Mouse (Mus musculus) kidney, embryonic 15.5 days (tissue): ENCODE measurements around the gene Dnaaf5. TPM values are rescaled to one million over a fixed set of nuclear protein-coding genes. Genes with fewer than 3 reads are reported as not detected.

Source experiments
- ATAC-seq: fragments of 200-750 bp; cut with Nextera tagmentation; replicated peaks from 2 replicates; pipeline ENCODE4 v1.8.0; 2017; ENCODE audit warnings: moderate TSS enrichment; ENCODE audit not compliant: low FRiP score
- H3K27ac ChIP-seq: fragments of 300-500 bp; sonication (generic); 2 replicates; pipeline ENCODE4 v1.5.1; 2015; ENCODE audit warnings: mild to moderate bottlenecking, inconsistent platforms
- H3K27me3 ChIP-seq: fragments of 300-500 bp; sonication (generic); 2 replicates; pipeline ENCODE4 v1.6.1; 2015; ENCODE audit warnings: inconsistent platforms
- H3K36me3 ChIP-seq: fragments of 300-500 bp; sonication (generic); 2 replicates; pipeline ENCODE4 v1.6.1; 2015; ENCODE audit warnings: inconsistent platforms
- H3K4me1 ChIP-seq: fragments of 300-500 bp; sonication (generic); 2 replicates; pipeline ENCODE4 v1.6.1; 2015; ENCODE audit warnings: inconsistent platforms
- H3K4me2 ChIP-seq: fragments of 300-500 bp; sonication (generic); 2 replicates; pipeline ENCODE4 v1.6.1; 2015; ENCODE audit warnings: moderate library complexity, mild to moderate bottlenecking, inconsistent platforms
- H3K4me3 ChIP-seq: fragments of 300-500 bp; sonication (generic); replicated peaks from 2 replicates; pipeline ENCODE4 v1.5.1; 2015; ENCODE audit warnings: mild to moderate bottlenecking, inconsistent platforms
- H3K9ac ChIP-seq: fragments of 300-500 bp; sonication (generic); 2 replicates; pipeline ENCODE4 v1.6.1; 2015; ENCODE audit warnings: mild to moderate bottlenecking, inconsistent platforms
- H3K9me3 ChIP-seq: fragments of 300-500 bp; sonication (generic); replicated peaks from 2 replicates; pipeline ENCODE4 v1.6.1; 2016; ENCODE audit warnings: inconsistent platforms
- WGBS: fragments of 180-500 bp; shearing (Covaris S2); methylation state at CpG from one replicate; pipeline ENCODE4 v1.1.7; 2015; ENCODE audit warnings: mixed read lengths; 5-methylcytosine and 5-hydroxymethylcytosine counted together
- polyA plus RNA-seq: library from polyadenylated mRNA; unstranded; fragments of >200 nt; fragmentation: Nextera tagmentation; extraction: Ambion mirVana; gene quantifications from 2 replicates; pipeline ENCODE4 v1.2.1, GENCODE M21; 2015

Gene Dnaaf5
- polyA plus RNA-seq, 1 experiment from 2014 or later: 10.4 TPM

- no peak overlapping the region for H3K9ac ChIP-seq
- H3K4me1 ChIP-seq: peaks cover 16% of the 10 kb centered on the region
- H3K4me3 ChIP-seq: no peak overlapping the region
- ATAC-seq: no peak
- no peak overlapping the region for H3K4me2 ChIP-seq
- H3K27ac ChIP-seq: 0 out of 2 replicates have a peak overlapping the region, but pooled peaks have one; percentile 29
- no peaks in the 10 kb centered on the region for H3K9me3 ChIP-seq
- no peaks in the 10 kb centered on the region; the same call in 1 of the 2 replicates for H3K36me3 ChIP-seq
- no peaks in the 10 kb centered on the region for H3K27me3 ChIP-seq
- whole genome bisulfite sequencing: 90% methylated on average over 4 of the region's 4 CpGs
Measured at GRCm38 (mm10) chr5:139145726-139146125, 4.3 kb upstream of the Dnaaf5 start.

GRCm38 (mm10) chr5:139146476-139147075 is 3.4 kb upstream of the Dnaaf5 start:
- 88% methylated on average over 11 of the region's 11 CpGs for WGBS
- ATAC-seq: no peak
- H3K9ac ChIP-seq: no peak overlapping the region

GRCm38 (mm10) chr5:139147178-139148078 is 2.6 kb upstream of the Dnaaf5 start:
- peaks cover 21% of the 10 kb centered on the region for H3K4me1 ChIP-seq
- no peak overlapping the region for H3K9ac ChIP-seq
- no peak for ATAC-seq
- H3K4me2 ChIP-seq: no peak overlapping the region
- H3K36me3 ChIP-seq: peaks cover 6% of the 10 kb centered on the region
- H3K9me3 ChIP-seq: no peaks in the 10 kb centered on the region
- H3K27ac ChIP-seq: peak overlapping the region; percentile 33; the same call in 1 of the 2 replicates
- H3K4me3 ChIP-seq: no peak overlapping the region
- WGBS: 93% methylated on average over 14 of the region's 14 CpGs
- H3K27me3 ChIP-seq: no peaks in the 10 kb centered on the region

More at GRCm38 (mm10) chr5:139146476-139147075, 3.4 kb upstream of the Dnaaf5 start:
- no peaks in the 10 kb centered on the region for H3K9me3 ChIP-seq
- H3K27ac ChIP-seq: 0 out of 2 replicates have a peak overlapping the region, but pooled peaks have one; percentile 29
- H3K4me3 ChIP-seq: no peak overlapping the region
- H3K36me3 ChIP-seq: no peaks in the 10 kb centered on the region; the same call in 1 of the 2 replicates
- no peaks in the 10 kb centered on the region for H3K27me3 ChIP-seq
- H3K4me2 ChIP-seq: no peak overlapping the region
- peaks cover 17% of the 10 kb centered on the region for H3K4me1 ChIP-seq

- peaks cover 24% of the 10 kb centered on the region for H3K36me3 ChIP-seq
- H3K27ac ChIP-seq: peak overlapping the region; percentile 76
- ATAC-seq: peak; percentile 82
- peaks cover 21% of the 10 kb centered on the region for H3K4me1 ChIP-seq
- peak overlapping the region; percentile 82 for H3K4me2 ChIP-seq
- peak overlapping the region; percentile 32; the same call in 1 of the 2 replicates for H3K9ac ChIP-seq
- no peaks in the 10 kb centered on the region for H3K27me3 ChIP-seq
- WGBS: 20% methylated on average over 11 of the region's 11 CpGs
- peak overlapping the region; percentile 73 for H3K4me3 ChIP-seq
- H3K9me3 ChIP-seq: no peaks in the 10 kb centered on the region
Measured at GRCm38 (mm10) chr5:139149006-139149672, 884 bp upstream of the Dnaaf5 start.

GRCm38 (mm10) chr5:139150603-139151031 is 594 bp downstream of the Dnaaf5 start:
- peak overlapping the region; percentile 66 for H3K27ac ChIP-seq
- peaks cover 21% of the 10 kb centered on the region for H3K4me1 ChIP-seq
- H3K9me3 ChIP-seq: no peaks in the 10 kb centered on the region
- WGBS: under 1% methylated on average over 44 of the region's 45 CpGs
- peak overlapping the region; percentile 70 for H3K9ac ChIP-seq
- peak overlapping the region; percentile 73 for H3K4me3 ChIP-seq
- peaks cover 38% of the 10 kb centered on the region for H3K36me3 ChIP-seq
- ATAC-seq: peak; percentile 27
- H3K27me3 ChIP-seq: no peaks in the 10 kb centered on the region
- peak overlapping the region; percentile 82 for H3K4me2 ChIP-seq

- Histone ChIP-seq H3K4me3 (no peak overlapping the region), H3K4me1 (no peaks in the 10 kb centered on the region), H3K27ac (no peak overlapping the region), H3K9me3 (no peaks in the 10 kb centered on the region), H3K9ac (no peak overlapping the region), H3K36me3 (peaks cover 66% of the 10 kb centered on the region), H3K4me2 (no peak overlapping the region), H3K27me3 (no peaks in the 10 kb centered on the region)
- no peak for ATAC-seq
- 87% methylated on average over 8 of the region's 8 CpGs for WGBS
Measured at GRCm38 (mm10) chr5:139160899-139161298, 10.9 kb downstream of the Dnaaf5 start.

- H3K36me3 ChIP-seq: peaks cover 66% of the 10 kb centered on the region
- no peaks in the 10 kb centered on the region for H3K27me3 ChIP-seq
- H3K27ac ChIP-seq: no peak overlapping the region
- H3K4me2 ChIP-seq: no peak overlapping the region
- H3K9ac ChIP-seq: no peak overlapping the region
- no peak overlapping the region for H3K4me3 ChIP-seq
- no peaks in the 10 kb centered on the region for H3K9me3 ChIP-seq
- ATAC-seq: no peak
- no peaks in the 10 kb centered on the region for H3K4me1 ChIP-seq
- 77% methylated on average over 10 of the region's 10 CpGs for WGBS
Measured at GRCm38 (mm10) chr5:139161632-139162031, 11.6 kb downstream of the Dnaaf5 start.

- no peaks in the 10 kb centered on the region for H3K27me3 ChIP-seq
- 77% methylated on average over 6 of the region's 6 CpGs for WGBS
- no peak overlapping the region for H3K4me3 ChIP-seq
- H3K4me2 ChIP-seq: no peak overlapping the region
- no peaks in the 10 kb centered on the region for H3K4me1 ChIP-seq
- H3K9me3 ChIP-seq: no peaks in the 10 kb centered on the region
- ATAC-seq: no peak
- no peak overlapping the region for H3K27ac ChIP-seq
- peaks cover 81% of the 10 kb centered on the region for H3K36me3 ChIP-seq
- H3K9ac ChIP-seq: no peak overlapping the region
Measured at GRCm38 (mm10) chr5:139166781-139167361, 16.8 kb downstream of the Dnaaf5 start.

GRCm38 (mm10) chr5:139167548-139167947 is 17.5 kb downstream of the Dnaaf5 start:
- no peak overlapping the region for H3K27ac ChIP-seq
- no peak overlapping the region for H3K4me3 ChIP-seq
- H3K36me3 ChIP-seq: peaks cover 81% of the 10 kb centered on the region
- no peaks in the 10 kb centered on the region for H3K27me3 ChIP-seq
- no peak overlapping the region for H3K4me2 ChIP-seq
- WGBS: 58% methylated on average over 1 of the region's 1 CpGs
- no peaks in the 10 kb centered on the region for H3K4me1 ChIP-seq
- ATAC-seq: no peak
- H3K9me3 ChIP-seq: no peaks in the 10 kb centered on the region
- H3K9ac ChIP-seq: no peak overlapping the region

- 92% methylated on average over 4 of the region's 4 CpGs for WGBS
- Histone ChIP-seq H3K36me3 (peaks cover 58% of the 10 kb centered on the region), H3K4me3 (no peak overlapping the region), H3K9me3 (no peaks in the 10 kb centered on the region), H3K27ac (no peak overlapping the region), H3K4me2 (no peak overlapping the region), H3K4me1 (peaks cover 21% of the 10 kb centered on the region), H3K9ac (no peak overlapping the region), H3K27me3 (no peaks in the 10 kb centered on the region)
- ATAC-seq: no peak
Measured at GRCm38 (mm10) chr5:139171929-139172328, 21.9 kb downstream of the Dnaaf5 start.

GRCm38 (mm10) chr5:139174141-139174540 is 24.1 kb downstream of the Dnaaf5 start:
- no peak overlapping the region for H3K4me2 ChIP-seq
- peak overlapping the region; percentile 18 for H3K9ac ChIP-seq
- no peaks in the 10 kb centered on the region for H3K9me3 ChIP-seq
- H3K27ac ChIP-seq: peak overlapping the region; percentile 82
- peaks cover 60% of the 10 kb centered on the region for H3K36me3 ChIP-seq
- peak; percentile 41 for ATAC-seq
- WGBS: 16% methylated on average over 10 of the region's 10 CpGs
- H3K4me3 ChIP-seq: no peak overlapping the region
- no peaks in the 10 kb centered on the region for H3K27me3 ChIP-seq
- H3K4me1 ChIP-seq: peaks cover 21% of the 10 kb centered on the region
